Mouse (Mus musculus): ENCODE measurements around the gene Tulp3. TPM values are rescaled to one million over a fixed set of nuclear protein-coding genes. Genes with fewer than 3 reads are reported as not detected.

Tulp3 gene
- polyA plus RNA-seq (2012; rRNA removed), result 30.7 and 32.8 TPM in 2 replicates

GRCm38 (mm10) chr6:128355726-128356416 lies at the start of gene Tulp3:
TSS of gene Tulp3 (minus strand) at chr6:128355851.

GRCm38 (mm10) chr6:128398996-128399395 lies 43.3 kb upstream of the Tulp3 start, which contains the start of gene Nrip2:
TSS of gene Nrip2 (plus strand) at chr6:128399296.

DNA sequence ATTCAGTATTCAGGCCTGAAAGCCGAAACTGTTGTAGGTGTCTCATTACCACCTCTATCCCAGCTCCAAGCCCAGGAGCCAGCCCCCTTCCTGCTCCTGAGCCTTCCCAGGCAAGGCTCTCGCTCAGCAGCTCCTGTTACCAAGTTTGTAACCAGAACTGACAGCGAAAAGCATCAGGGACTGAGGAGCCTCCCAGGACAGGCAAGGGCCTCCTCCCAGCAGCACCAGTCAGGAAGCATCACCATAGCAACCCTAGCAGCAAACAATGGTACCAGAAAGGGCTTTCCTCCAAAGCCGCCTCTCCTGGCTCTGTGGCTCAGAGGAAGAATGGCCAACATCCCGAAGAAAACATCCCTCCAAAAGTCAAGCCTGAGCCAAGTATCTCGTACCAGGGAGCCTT lies 19.5 kb upstream of the Tulp3 start, which contains the start of the genes Tex52 and Gm44596:
Tex52 (plus strand) TSS at position 265 of the 400 bp plus-strand sequence.
Gm44596 (plus strand) TSS at position 312 of the 400 bp plus-strand sequence.

GRCm38 (mm10) chr6:128362381-128363006 lies 6.8 kb upstream of the Tulp3 start, which contains the start of the genes Rhno1 and Foxm1:
TSS of gene Rhno1 (minus strand) at chr6:128362911.
TSS of gene Foxm1 (plus strand) at chr6:128362967.

GRCm38 (mm10) chr6:128300134-128301001 lies 55.3 kb downstream of the Tulp3 start, which contains the start of gene Tead4:
TSS of gene Tead4 (minus strand) at chr6:128300823.

Other genes starting within 250 kb of the Tulp3 start
- 65.0 and 81.3 TPM in 2 replicates for gene Tspan9, start 212.3 kb downstream of the Tulp3 start, polyA plus RNA-seq (2012; rRNA removed)
- 0.28 and 0.35 TPM in 2 replicates for gene Tead4, start 55.0 kb downstream of the Tulp3 start, polyA plus RNA-seq (2012; rRNA removed)
- gene Rhno1, start 7.1 kb upstream of the Tulp3 start, polyA plus RNA-seq (2012; rRNA removed), result 23.1 and 28.6 TPM in 2 replicates
- 16.4 and 17.9 TPM in 2 replicates for gene Foxm1, start 7.1 kb upstream of the Tulp3 start, polyA plus RNA-seq (2012; rRNA removed)
- 0.41 and 0.94 TPM in 2 replicates for gene Tex52, start 19.6 kb upstream of the Tulp3 start, polyA plus RNA-seq (2012; rRNA removed)
- not detected in 2 replicates for gene Gm44596, start 19.7 kb upstream of the Tulp3 start, polyA plus RNA-seq (2012; rRNA removed)
- gene Nrip2, start 43.4 kb upstream of the Tulp3 start, polyA plus RNA-seq (2012; rRNA removed), result 8.2 and 8.7 TPM in 2 replicates
- gene Itfg2, start 69.1 kb upstream of the Tulp3 start, polyA plus RNA-seq (2012; rRNA removed), result 23.6 and 26.3 TPM in 2 replicates
- 229 and 238 TPM in 2 replicates for gene Fkbp4, start 82.8 kb upstream of the Tulp3 start, polyA plus RNA-seq (2012; rRNA removed)
- 0.04 and 0.29 TPM in 2 replicates for gene Pzp, start 170.9 kb upstream of the Tulp3 start, polyA plus RNA-seq (2012; rRNA removed)
- gene A2ml1, start 225.8 kb upstream of the Tulp3 start, polyA plus RNA-seq (2012; rRNA removed), result 5.8 and 6.0 TPM in 2 replicates

Data from central nervous system, embryonic 18 days (tissue).